Mouse (Mus musculus) G1E-ER4 (cell line): ENCODE measurements around the gene Kcnk7. TPM values are rescaled to one million over a fixed set of nuclear protein-coding genes. Genes with fewer than 3 reads are reported as not detected.

Experiments
- GATA1 ChIP-seq: IDR thresholded peaks from one replicate; pipeline ENCODE4 v1.8.0; 2012; ENCODE audit warnings: low read length, inconsistent platforms
- polyA plus RNA-seq: library from polyadenylated mRNA; stranded (reverse); fragments of >175 nt; gene quantifications from 2 replicates; pipeline ENCODE4 v1.2.3, GENCODE M21; 2012

Kcnk7 gene
- polyA plus RNA-seq, 1 experiment = 0.23 TPM

GRCm38 (mm10) chr19:5730314-5731186, 26.4 kb downstream of the Kcnk7 start:
- TF ChIP-seq GATA1 = no peak

- TF ChIP-seq GATA1 = no peak
These were observed 27.3 kb downstream of the Kcnk7 start for GRCm38 (mm10) chr19:5731264-5731978.

GRCm38 (mm10) chr19:5734325-5734724, 30.2 kb downstream of the Kcnk7 start:
- TF ChIP-seq GATA1 = no peak

GRCm38 (mm10) chr19:5739446-5739845, 35.3 kb downstream of the Kcnk7 start:
- TF ChIP-seq GATA1 = no peak

GRCm38 (mm10) chr19:5740320-5741317, 36.5 kb downstream of the Kcnk7 start, which contains the start of gene Ltbp3:
Gene Ltbp3 (plus strand): TSS chr19:5740904.
- TF ChIP-seq GATA1 = no peak

- TF ChIP-seq GATA1 = no peak
These were observed 37.6 kb downstream of the Kcnk7 start for GRCm38 (mm10) chr19:5741641-5742240.

GRCm38 (mm10) chr19:5742241-5742641, 38.1 kb downstream of the Kcnk7 start:
- no peak for TF ChIP-seq GATA1

- no peak for TF ChIP-seq GATA1
These were observed 39.4 kb downstream of the Kcnk7 start for GRCm38 (mm10) chr19:5743576-5743975.

GRCm38 (mm10) chr19:5745756-5746710, 41.9 kb downstream of the Kcnk7 start:
- TF ChIP-seq GATA1 = no peak

GRCm38 (mm10) chr19:5746907-5747363, 42.8 kb downstream of the Kcnk7 start:
- TF ChIP-seq GATA1 = no peak

GRCm38 (mm10) chr19:5749476-5749875, 45.3 kb downstream of the Kcnk7 start:
- TF ChIP-seq GATA1 = no peak

- no peak for TF ChIP-seq GATA1
These were observed 46.8 kb downstream of the Kcnk7 start for GRCm38 (mm10) chr19:5750951-5751350.

- TF ChIP-seq GATA1 = no peak
These were observed 47.6 kb downstream of the Kcnk7 start for GRCm38 (mm10) chr19:5751742-5752141.
